Mouse (Mus musculus): ENCODE results near the gene 0610010F05Rik. TPM values are rescaled to one million over a fixed set of nuclear protein-coding genes. Genes with fewer than 3 reads are reported as not detected.

Gene 0610010F05Rik
- polyA plus RNA-seq, 1 experiment from 2014 or later = 115 TPM

DNA sequence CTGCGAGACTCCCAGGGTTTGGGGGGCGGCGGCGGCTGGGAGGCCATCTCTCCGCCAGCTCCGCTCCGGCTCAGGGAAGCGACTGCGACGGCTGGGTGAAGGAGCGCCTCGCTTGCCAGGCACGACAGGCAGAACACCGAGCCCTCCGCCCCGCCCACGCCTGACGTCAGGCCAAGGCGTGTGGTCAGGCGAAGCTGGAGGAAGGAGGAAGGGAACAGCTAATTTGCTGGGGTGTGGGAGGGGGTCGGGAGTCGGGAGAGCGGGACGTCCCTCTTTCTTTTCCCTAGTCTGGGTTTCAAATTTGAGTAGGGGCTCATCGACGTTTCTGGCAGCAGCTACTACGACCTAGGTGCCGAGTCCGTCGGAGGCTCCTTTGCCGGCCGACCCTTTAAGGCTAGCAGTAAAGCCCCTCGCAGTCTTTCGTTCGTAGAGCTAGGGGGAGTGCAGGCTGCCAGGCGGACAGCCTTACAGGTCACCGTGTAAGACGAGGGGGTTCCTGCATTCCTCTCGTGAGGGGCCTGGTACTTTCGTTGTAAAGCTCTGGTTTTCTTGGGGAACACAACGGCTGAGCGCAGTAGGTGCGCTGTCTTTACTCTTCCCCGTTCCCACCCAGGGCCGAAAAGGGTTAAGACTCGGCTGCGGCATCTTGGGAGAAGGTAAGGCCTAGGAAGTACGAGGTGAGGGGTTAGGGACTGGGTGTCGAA is 32.5 kb upstream of the 0610010F05Rik start, which contains the start of gene Pex13:
Pex13 (minus strand) TSS at position 162 of the 704 bp plus-strand sequence.
- Histone ChIP-seq H3K4me2 (ENCODE audit: low read length) (peak within 1 kb of the TSS; percentile 77), H3K36me3 (ENCODE audit: control insufficient read depth, insufficient read depth, low read length) (no peaks in the 10 kb centered on the region; the same call in 1 of the 2 replicates), H3K4me1 (ENCODE audit: control insufficient read depth, insufficient read depth, low read depth, low read length) (peaks cover 7% of the 10 kb centered on the region), H3K27me3 (replicated peaks; ENCODE audit: control insufficient read depth, insufficient read depth, low read length) (no peaks in the 10 kb centered on the region), H3K4me3 (ENCODE audit: low read length) (peak within 1 kb of the TSS; percentile 97), H3K9me3 (ENCODE audit: control insufficient read depth, low read length) (no peaks in the 10 kb centered on the region), H3K9ac (ENCODE audit: low read depth, low read length) (peak within 1 kb of the TSS; percentile 97), H3K27ac (ENCODE audit: low read depth, low read length) (peak within 1 kb of the TSS; percentile 97)
- 0% methylated on average over 45 of the region's 49 CpGs for WGBS
- ATAC-seq = peak; percentile 99

DNA sequence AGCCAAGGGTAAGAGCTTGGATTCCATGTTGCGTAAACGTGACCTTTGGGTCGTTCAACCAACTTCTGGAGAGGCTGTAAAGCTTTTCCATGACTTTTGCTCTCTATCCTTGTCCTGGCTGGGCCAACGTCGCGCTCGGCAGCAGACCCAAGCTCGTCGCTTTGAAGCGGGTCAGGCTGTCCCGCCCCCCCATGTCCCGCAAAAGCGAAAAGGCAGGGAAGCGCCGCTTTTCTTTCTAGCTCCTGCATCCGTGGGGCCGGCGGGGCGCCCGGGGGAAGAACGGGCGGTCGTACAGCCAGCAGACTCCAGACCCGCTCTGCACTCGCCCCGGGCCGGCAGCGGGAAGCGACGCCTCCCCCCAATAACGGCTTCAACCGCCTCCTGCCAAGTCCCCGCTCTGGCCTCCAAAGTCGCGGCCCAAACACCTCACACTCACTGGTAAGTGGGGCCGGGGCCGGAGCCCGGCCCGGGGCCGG is 31.9 kb upstream of the 0610010F05Rik start, which contains the start of gene Pus10:
Pus10 (plus strand) TSS at position 364 of the 476 bp plus-strand sequence.
- peak within 1 kb of the TSS; percentile 97 for H3K9ac ChIP-seq (ENCODE audit: low read depth, low read length)
- under 1% methylated on average over 31 of the region's 40 CpGs for WGBS
- H3K4me1 ChIP-seq (ENCODE audit: control insufficient read depth, insufficient read depth, low read depth, low read length) = peaks cover 7% of the 10 kb centered on the region
- peak within 1 kb of the TSS; percentile 97 for H3K27ac ChIP-seq (ENCODE audit: low read depth, low read length)
- H3K9me3 ChIP-seq (ENCODE audit: control insufficient read depth, low read length) = no peaks in the 10 kb centered on the region
- peak; percentile 69; the same call in 1 of the 2 replicates for ATAC-seq
- H3K27me3 ChIP-seq (replicated peaks; ENCODE audit: control insufficient read depth, insufficient read depth, low read length) = no peaks in the 10 kb centered on the region
- H3K36me3 ChIP-seq (ENCODE audit: control insufficient read depth, insufficient read depth, low read length) = no peaks in the 10 kb centered on the region
- H3K4me3 ChIP-seq (ENCODE audit: low read length) = peak within 1 kb of the TSS; percentile 97
- H3K4me2 ChIP-seq (ENCODE audit: low read length) = peak within 1 kb of the TSS; percentile 77

DNA sequence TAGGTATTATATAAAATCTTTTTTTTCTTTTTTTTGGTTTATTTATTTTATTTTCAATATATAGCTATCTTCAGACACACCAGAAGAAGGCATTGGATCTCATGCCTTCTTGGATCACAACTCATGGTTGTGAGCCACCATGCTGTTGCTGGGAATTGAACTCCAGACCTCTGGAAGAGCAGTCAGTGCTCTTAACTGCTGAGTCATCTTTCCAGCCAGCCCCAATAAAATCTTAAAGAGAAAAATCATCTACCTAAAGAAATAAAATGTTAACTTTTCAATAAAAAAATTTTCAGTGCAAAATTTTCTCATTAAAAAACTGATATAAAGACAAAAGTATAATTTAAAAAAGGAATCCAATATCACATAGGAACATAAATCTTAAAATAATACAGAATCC is 30.8 kb upstream of the 0610010F05Rik start:
- H3K9me3 ChIP-seq (ENCODE audit: control insufficient read depth, low read length) = no peaks in the 10 kb centered on the region
- no peak overlapping the region for H3K27ac ChIP-seq (ENCODE audit: low read depth, low read length)
- H3K27me3 ChIP-seq (replicated peaks; ENCODE audit: control insufficient read depth, insufficient read depth, low read length) = no peaks in the 10 kb centered on the region
- no peak overlapping the region for H3K4me3 ChIP-seq (ENCODE audit: low read length)
- no peak for ATAC-seq
- H3K9ac ChIP-seq (ENCODE audit: low read depth, low read length) = no peak overlapping the region
- no peaks in the 10 kb centered on the region for H3K36me3 ChIP-seq (ENCODE audit: control insufficient read depth, insufficient read depth, low read length)
- H3K4me1 ChIP-seq (ENCODE audit: control insufficient read depth, insufficient read depth, low read depth, low read length) = peaks cover 7% of the 10 kb centered on the region
- H3K4me2 ChIP-seq (ENCODE audit: low read length) = no peak overlapping the region

DNA sequence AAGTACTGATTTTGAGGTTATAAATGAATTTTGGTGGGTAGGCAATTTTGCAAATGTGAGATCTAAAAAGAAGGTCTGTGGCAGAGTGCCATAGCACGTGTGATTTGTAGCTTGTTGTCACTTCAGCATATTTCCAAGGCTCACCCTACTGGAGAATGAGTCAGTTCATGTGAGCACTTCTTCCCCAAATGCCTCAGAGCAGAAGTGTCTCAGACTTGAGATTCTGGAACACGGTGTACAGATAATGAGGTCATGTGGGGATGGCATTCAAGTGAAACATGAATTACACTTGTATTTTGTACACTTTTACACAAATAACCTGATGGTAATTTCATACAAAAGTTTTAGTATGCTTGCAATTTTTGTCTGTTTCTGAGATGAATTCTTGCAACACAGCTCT is 24.4 kb upstream of the 0610010F05Rik start:
- no peak for ATAC-seq
- H3K36me3 ChIP-seq (ENCODE audit: control insufficient read depth, insufficient read depth, low read length) = no peaks in the 10 kb centered on the region
- no peaks in the 10 kb centered on the region for H3K27me3 ChIP-seq (replicated peaks; ENCODE audit: control insufficient read depth, insufficient read depth, low read length)
- H3K4me1 ChIP-seq (ENCODE audit: control insufficient read depth, insufficient read depth, low read depth, low read length) = no peaks in the 10 kb centered on the region; the same call in 1 of the 2 replicates
- WGBS = 90% methylated on average over 2 of the region's 2 CpGs
- no peak overlapping the region for H3K4me3 ChIP-seq (ENCODE audit: low read length)
- H3K27ac ChIP-seq (ENCODE audit: low read depth, low read length) = no peak overlapping the region
- H3K9ac ChIP-seq (ENCODE audit: low read depth, low read length) = no peak overlapping the region
- H3K9me3 ChIP-seq (ENCODE audit: control insufficient read depth, low read length) = no peaks in the 10 kb centered on the region
- H3K4me2 ChIP-seq (ENCODE audit: low read length) = no peak overlapping the region

DNA sequence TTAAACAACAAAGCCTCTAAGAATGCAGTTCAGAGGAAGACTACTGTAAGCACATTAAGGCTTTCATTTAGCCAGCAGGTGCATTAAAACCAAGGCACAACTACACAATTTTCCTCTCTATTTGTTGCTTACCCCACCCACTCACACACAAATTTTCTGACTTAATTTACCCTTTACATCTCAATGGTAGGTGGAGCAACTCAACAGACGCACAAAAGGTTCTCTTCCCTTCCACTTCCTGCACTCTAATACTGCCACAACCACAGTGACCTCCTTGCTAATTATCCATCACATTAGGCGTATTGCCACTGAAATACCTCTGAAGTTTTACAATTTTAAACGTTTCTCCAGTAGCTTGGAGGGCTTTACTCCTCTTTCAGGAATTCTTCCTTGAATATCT is 20.2 kb upstream of the 0610010F05Rik start:
- 55% methylated on average over 3 of the region's 3 CpGs for WGBS
- no peak overlapping the region for H3K9ac ChIP-seq (ENCODE audit: low read depth, low read length)

DNA sequence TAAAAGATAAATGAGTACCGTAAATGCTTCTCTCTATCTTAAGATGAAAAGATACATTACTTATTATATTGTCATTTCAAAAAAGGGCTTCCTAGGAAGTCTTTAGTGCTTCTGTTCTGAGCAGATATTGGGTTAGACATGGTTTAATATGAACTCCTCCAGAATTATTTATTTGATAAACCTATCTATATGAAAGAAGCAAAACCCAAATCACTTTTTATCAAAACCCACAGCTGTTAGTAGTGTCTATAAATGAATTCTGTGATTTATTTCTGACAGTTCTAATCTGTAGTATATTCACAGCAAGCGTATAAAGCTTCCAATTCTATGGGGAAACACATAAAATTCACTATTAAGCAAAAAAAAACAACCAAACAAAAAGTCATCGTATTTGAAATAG is 14.4 kb upstream of the 0610010F05Rik start:
- no peak overlapping the region for H3K27ac ChIP-seq (ENCODE audit: low read depth, low read length)
- H3K9me3 ChIP-seq (ENCODE audit: control insufficient read depth, low read length) = no peaks in the 10 kb centered on the region
- no peaks in the 10 kb centered on the region for H3K27me3 ChIP-seq (replicated peaks; ENCODE audit: control insufficient read depth, insufficient read depth, low read length)
- H3K4me2 ChIP-seq (ENCODE audit: low read length) = no peak overlapping the region
- no peak for ATAC-seq
- H3K4me3 ChIP-seq (ENCODE audit: low read length) = no peak overlapping the region
- peaks cover 7% of the 10 kb centered on the region for H3K36me3 ChIP-seq (ENCODE audit: control insufficient read depth, insufficient read depth, low read length)
- no peaks in the 10 kb centered on the region for H3K4me1 ChIP-seq (ENCODE audit: control insufficient read depth, insufficient read depth, low read depth, low read length)
- no peak overlapping the region for H3K9ac ChIP-seq (ENCODE audit: low read depth, low read length)
- 93% methylated on average over 3 of the region's 3 CpGs for WGBS

More for the DNA sequence above, 20.2 kb upstream of the 0610010F05Rik start:
- no peak for ATAC-seq
- Histone ChIP-seq H3K27ac (ENCODE audit: low read depth, low read length) (no peak overlapping the region), H3K27me3 (replicated peaks; ENCODE audit: control insufficient read depth, insufficient read depth, low read length) (no peaks in the 10 kb centered on the region), H3K4me3 (ENCODE audit: low read length) (no peak overlapping the region), H3K36me3 (ENCODE audit: control insufficient read depth, insufficient read depth, low read length) (peaks cover 3% of the 10 kb centered on the region; the same call in 1 of the 2 replicates), H3K4me1 (ENCODE audit: control insufficient read depth, insufficient read depth, low read depth, low read length) (no peaks in the 10 kb centered on the region), H3K4me2 (ENCODE audit: low read length) (no peak overlapping the region), H3K9me3 (ENCODE audit: control insufficient read depth, low read length) (no peaks in the 10 kb centered on the region)

DNA sequence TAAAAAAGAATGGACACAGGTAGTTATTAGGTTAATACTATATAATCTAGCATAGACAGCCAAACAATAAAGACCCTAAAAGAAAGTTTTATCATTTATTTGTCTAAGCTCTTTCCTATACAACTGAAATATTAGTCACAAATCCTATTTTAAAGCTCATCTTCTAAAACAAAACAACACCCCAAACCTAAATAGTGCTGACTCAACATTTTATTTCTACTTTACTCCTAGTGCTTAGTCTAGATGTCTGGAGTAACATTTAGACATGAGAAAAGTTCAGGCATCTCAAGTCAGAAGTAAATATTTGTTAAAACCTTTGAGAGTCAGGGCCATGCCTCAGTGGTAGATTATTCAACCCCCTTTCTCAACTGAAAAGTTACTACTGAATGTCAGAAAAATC is 14.0 kb upstream of the 0610010F05Rik start:
- H3K4me1 ChIP-seq (ENCODE audit: control insufficient read depth, insufficient read depth, low read depth, low read length) = no peaks in the 10 kb centered on the region
- ATAC-seq = no peak

DNA sequence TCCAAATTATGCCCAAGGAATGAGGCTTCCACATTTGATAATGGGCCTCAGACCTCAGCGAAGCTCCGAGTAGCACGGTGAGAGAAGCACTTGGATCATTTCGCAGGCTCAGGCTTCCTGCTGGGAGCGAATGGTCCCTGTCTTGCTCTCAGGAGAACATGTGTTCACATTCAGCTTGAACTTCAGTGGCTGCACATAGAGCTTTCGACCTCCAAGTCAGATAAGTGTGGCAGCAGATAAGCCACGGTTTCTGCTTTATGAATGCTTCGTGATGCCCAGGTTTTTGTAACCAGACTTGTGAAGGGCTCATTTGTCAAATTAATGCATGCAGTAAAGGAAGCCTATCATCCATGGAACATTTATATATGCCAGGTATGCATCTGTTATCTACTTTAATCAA is 1.1 kb upstream of the 0610010F05Rik start:
- Histone ChIP-seq H3K9me3 (ENCODE audit: control insufficient read depth, low read length) (no peaks in the 10 kb centered on the region), H3K4me3 (ENCODE audit: low read length) (no peak overlapping the region), H3K27me3 (replicated peaks; ENCODE audit: control insufficient read depth, insufficient read depth, low read length) (no peaks in the 10 kb centered on the region), H3K4me2 (ENCODE audit: low read length) (no peak overlapping the region; the same call in 1 of the 2 replicates), H3K9ac (ENCODE audit: low read depth, low read length) (no peak overlapping the region), H3K36me3 (ENCODE audit: control insufficient read depth, insufficient read depth, low read length) (no peaks in the 10 kb centered on the region; the same call in 1 of the 2 replicates), H3K4me1 (ENCODE audit: control insufficient read depth, insufficient read depth, low read depth, low read length) (peaks cover 10% of the 10 kb centered on the region), H3K27ac (ENCODE audit: low read depth, low read length) (no peak overlapping the region)
- ATAC-seq = no peak
- WGBS = 64% methylated on average over 8 of the region's 8 CpGs

More for the DNA sequence above, 14.0 kb upstream of the 0610010F05Rik start:
- Histone ChIP-seq H3K36me3 (ENCODE audit: control insufficient read depth, insufficient read depth, low read length) (peaks cover 7% of the 10 kb centered on the region), H3K9me3 (ENCODE audit: control insufficient read depth, low read length) (no peaks in the 10 kb centered on the region), H3K4me2 (ENCODE audit: low read length) (no peak overlapping the region), H3K27me3 (replicated peaks; ENCODE audit: control insufficient read depth, insufficient read depth, low read length) (no peaks in the 10 kb centered on the region), H3K4me3 (ENCODE audit: low read length) (no peak overlapping the region), H3K27ac (ENCODE audit: low read depth, low read length) (no peak overlapping the region), H3K9ac (ENCODE audit: low read depth, low read length) (no peak overlapping the region)

DNA sequence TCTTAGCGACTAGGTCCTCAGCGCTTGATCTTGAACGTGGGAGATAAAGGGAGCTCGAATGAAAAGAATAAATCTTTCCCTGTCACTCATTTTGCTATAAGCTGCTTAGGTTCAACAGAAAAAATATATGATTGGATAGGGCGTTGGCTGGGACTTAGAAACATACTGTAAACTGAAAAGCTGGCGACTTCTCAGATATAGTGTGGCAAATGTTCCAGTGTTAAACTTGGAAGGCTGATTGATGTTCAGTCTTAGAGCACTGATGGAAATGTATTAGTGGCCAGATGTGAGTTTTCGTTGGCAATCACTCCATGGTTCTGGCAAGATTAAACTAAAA is 408 bp upstream of the 0610010F05Rik start:
- Histone ChIP-seq H3K4me1 (ENCODE audit: control insufficient read depth, insufficient read depth, low read depth, low read length) (peaks cover 10% of the 10 kb centered on the region), H3K27me3 (replicated peaks; ENCODE audit: control insufficient read depth, insufficient read depth, low read length) (no peaks in the 10 kb centered on the region), H3K9me3 (ENCODE audit: control insufficient read depth, low read length) (no peaks in the 10 kb centered on the region), H3K36me3 (ENCODE audit: control insufficient read depth, insufficient read depth, low read length) (no peaks in the 10 kb centered on the region; the same call in 1 of the 2 replicates), H3K27ac (ENCODE audit: low read depth, low read length) (peak overlapping the region; percentile 70), H3K4me2 (ENCODE audit: low read length) (peak overlapping the region; percentile 59), H3K9ac (ENCODE audit: low read depth, low read length) (peak overlapping the region; percentile 51; the same call in 1 of the 2 replicates), H3K4me3 (ENCODE audit: low read length) (peak overlapping the region; percentile 96)
- WGBS = 7% methylated on average over 7 of the region's 7 CpGs
- ATAC-seq = peak; percentile 37; the same call in 1 of the 2 replicates
